Mouse (Mus musculus): Measurements from ENCODE around the gene Arid3a.

GRCm38 (mm10) chr10:79927324-79928029 lies 634 bp downstream of the Arid3a start:
- TF ChIP-seq CTCF (IDR thresholded peaks at IDR 0.05; ENCODE audit: borderline replicate concordance, insufficient read depth, low read depth, low read length), result no peak
- TF ChIP-seq POLR2A (IDR thresholded peaks at IDR 0.05; ENCODE audit: borderline replicate concordance, insufficient read depth, low read length), result no peak

All from cerebellum, adult 2 months (tissue).